Mouse (Mus musculus): ENCODE results near the gene Adk. TPM values are rescaled to one million over a fixed set of nuclear protein-coding genes. Genes with fewer than 3 reads are reported as not detected.
"Not testable (repeated sequence)": the region's sequence is repeated elsewhere in the genome, so short reads cannot be mapped to it uniquely, and the experiment has no call there.

Gene Adk
- polyA plus RNA-seq, 1 experiment from 2014 or later: 50.0 TPM

- no peak for ATAC-seq
- H3K9me3 ChIP-seq: no peaks in the 10 kb centered on the region
- H3K36me3 ChIP-seq: no peaks in the 10 kb centered on the region
- H3K4me2 ChIP-seq (replicated peaks): no peak overlapping the region
- no peaks in the 10 kb centered on the region for H3K27me3 ChIP-seq
- no peak overlapping the region for H3K9ac ChIP-seq (replicated peaks)
- no peaks in the 10 kb centered on the region for H3K4me1 ChIP-seq (replicated peaks)
- no peak overlapping the region for H3K4me3 ChIP-seq (replicated peaks)
- no peak overlapping the region for H3K27ac ChIP-seq
- WGBS: 83% methylated on average over 5 of the region's 5 CpGs
These were observed 418.0 kb downstream of the Adk start for GRCm38 (mm10) chr14:21470386-21470785.

- Histone ChIP-seq H3K4me2 (replicated peaks) (no peak overlapping the region), H3K36me3 (no peaks in the 10 kb centered on the region), H3K27me3 (no peaks in the 10 kb centered on the region), H3K4me1 (replicated peaks) (no peaks in the 10 kb centered on the region), H3K4me3 (replicated peaks) (no peak overlapping the region), H3K9me3 (no peaks in the 10 kb centered on the region), H3K27ac (no peak overlapping the region), H3K9ac (replicated peaks) (no peak overlapping the region)
- ATAC-seq: no peak
- WGBS: 98% methylated on average over 2 of the region's 2 CpGs
These were observed 419.6 kb downstream of the Adk start for GRCm38 (mm10) chr14:21471975-21472374.

- H3K4me2 ChIP-seq (replicated peaks); ATAC-seq: not testable (repeated sequence)
These were observed 422.3 kb downstream of the Adk start for GRCm38 (mm10) chr14:21474593-21475132.

GRCm38 (mm10) chr14:21477181-21477580 lies 424.8 kb downstream of the Adk start:
- Histone ChIP-seq H3K4me3 (replicated peaks) (no peak overlapping the region), H3K4me1 (replicated peaks) (no peaks in the 10 kb centered on the region), H3K9ac (replicated peaks) (no peak overlapping the region), H3K36me3 (no peaks in the 10 kb centered on the region), H3K27ac (no peak overlapping the region), H3K4me2 (replicated peaks) (no peak overlapping the region), H3K9me3 (no peaks in the 10 kb centered on the region), H3K27me3 (no peaks in the 10 kb centered on the region)
- ATAC-seq: no peak
- WGBS: 91% methylated on average over 2 of the region's 2 CpGs

More at GRCm38 (mm10) chr14:21474593-21475132, 422.3 kb downstream of the Adk start:
- H3K36me3 ChIP-seq; H3K27ac ChIP-seq; H3K27me3 ChIP-seq; H3K4me1 ChIP-seq (replicated peaks); H3K9me3 ChIP-seq; H3K9ac ChIP-seq (replicated peaks); H3K4me3 ChIP-seq (replicated peaks): not testable (repeated sequence)
- 76% methylated on average over 4 of the region's 4 CpGs for WGBS

- WGBS: 92% methylated on average over 8 of the region's 8 CpGs
- no peak for ATAC-seq
- H3K27ac ChIP-seq: no peak overlapping the region
These were observed 427.2 kb downstream of the Adk start for GRCm38 (mm10) chr14:21479566-21479965.

GRCm38 (mm10) chr14:21480191-21480590 lies 427.8 kb downstream of the Adk start:
- no peaks in the 10 kb centered on the region for H3K4me1 ChIP-seq (replicated peaks)
- H3K4me2 ChIP-seq (replicated peaks): no peak overlapping the region
- H3K9me3 ChIP-seq: no peaks in the 10 kb centered on the region
- H3K27me3 ChIP-seq: no peaks in the 10 kb centered on the region
- H3K27ac ChIP-seq: no peak overlapping the region
- no peak for ATAC-seq
- WGBS: 92% methylated on average over 5 of the region's 5 CpGs
- no peaks in the 10 kb centered on the region for H3K36me3 ChIP-seq
- H3K4me3 ChIP-seq (replicated peaks): no peak overlapping the region
- H3K9ac ChIP-seq (replicated peaks): no peak overlapping the region

More at GRCm38 (mm10) chr14:21479566-21479965, 427.2 kb downstream of the Adk start:
- H3K9ac ChIP-seq (replicated peaks): no peak overlapping the region
- H3K4me1 ChIP-seq (replicated peaks): no peaks in the 10 kb centered on the region
- H3K27me3 ChIP-seq: no peaks in the 10 kb centered on the region
- H3K36me3 ChIP-seq: no peaks in the 10 kb centered on the region
- H3K4me3 ChIP-seq (replicated peaks): no peak overlapping the region
- no peak overlapping the region for H3K4me2 ChIP-seq (replicated peaks)
- H3K9me3 ChIP-seq: no peaks in the 10 kb centered on the region

GRCm38 (mm10) chr14:21481231-21481630 lies 428.9 kb downstream of the Adk start, which contains the start of gene Kat6b:
Kat6b (plus strand) TSS chr14:21481434.
- H3K27ac ChIP-seq: no peak within 1 kb of the TSS
- no peaks in the 10 kb centered on the region for H3K4me1 ChIP-seq (replicated peaks)
- no peak for ATAC-seq
- H3K27me3 ChIP-seq: no peaks in the 10 kb centered on the region
- WGBS: 93% methylated on average over 7 of the region's 7 CpGs
- H3K9ac ChIP-seq (replicated peaks): no peak within 1 kb of the TSS
- H3K9me3 ChIP-seq: no peaks in the 10 kb centered on the region
- no peaks in the 10 kb centered on the region for H3K36me3 ChIP-seq
- no peak within 1 kb of the TSS for H3K4me3 ChIP-seq (replicated peaks)
- no peak within 1 kb of the TSS for H3K4me2 ChIP-seq (replicated peaks)

- peaks cover 5% of the 10 kb centered on the region for H3K4me1 ChIP-seq (replicated peaks)
- ATAC-seq: no peak
- no peaks in the 10 kb centered on the region for H3K27me3 ChIP-seq
- no peaks in the 10 kb centered on the region for H3K9me3 ChIP-seq
- H3K4me3 ChIP-seq (replicated peaks): no peak overlapping the region
- no peak overlapping the region for H3K9ac ChIP-seq (replicated peaks)
- H3K27ac ChIP-seq: no peak overlapping the region
- H3K36me3 ChIP-seq: no peaks in the 10 kb centered on the region
- WGBS: 73% methylated on average over 2 of the region's 2 CpGs
- H3K4me2 ChIP-seq (replicated peaks): no peak overlapping the region
These were observed 431.8 kb downstream of the Adk start for GRCm38 (mm10) chr14:21484199-21484598.

GRCm38 (mm10) chr14:21484693-21485092 lies 432.3 kb downstream of the Adk start:
- no peak overlapping the region for H3K4me2 ChIP-seq (replicated peaks)
- no peak overlapping the region for H3K9ac ChIP-seq (replicated peaks)
- H3K27ac ChIP-seq: no peak overlapping the region
- no peaks in the 10 kb centered on the region for H3K36me3 ChIP-seq
- ATAC-seq: no peak
- H3K4me1 ChIP-seq (replicated peaks): peaks cover 8% of the 10 kb centered on the region
- H3K27me3 ChIP-seq: no peaks in the 10 kb centered on the region
- H3K9me3 ChIP-seq: no peaks in the 10 kb centered on the region
- WGBS: 94% methylated on average over 10 of the region's 10 CpGs
- H3K4me3 ChIP-seq (replicated peaks): no peak overlapping the region

- Histone ChIP-seq H3K9me3 (no peaks in the 10 kb centered on the region), H3K27ac (no peak overlapping the region), H3K27me3 (no peaks in the 10 kb centered on the region), H3K4me3 (replicated peaks) (no peak overlapping the region), H3K9ac (replicated peaks) (no peak overlapping the region), H3K4me1 (replicated peaks) (peaks cover 8% of the 10 kb centered on the region), H3K36me3 (no peaks in the 10 kb centered on the region), H3K4me2 (replicated peaks) (no peak overlapping the region)
- 98% methylated on average over 3 of the region's 3 CpGs for WGBS
- ATAC-seq: no peak
These were observed 433.7 kb downstream of the Adk start for GRCm38 (mm10) chr14:21485961-21486520.

GRCm38 (mm10) chr14:21487135-21487534 lies 434.8 kb downstream of the Adk start:
- not testable (repeated sequence) for H3K4me1 ChIP-seq (replicated peaks); H3K9ac ChIP-seq (replicated peaks); H3K4me2 ChIP-seq (replicated peaks); H3K36me3 ChIP-seq; H3K27ac ChIP-seq; H3K4me3 ChIP-seq (replicated peaks); ATAC-seq; H3K27me3 ChIP-seq; H3K9me3 ChIP-seq
- 94% methylated on average over 2 of the region's 2 CpGs for WGBS

- not testable (repeated sequence) for H3K4me2 ChIP-seq (replicated peaks); H3K9me3 ChIP-seq; H3K36me3 ChIP-seq; H3K4me1 ChIP-seq (replicated peaks); H3K4me3 ChIP-seq (replicated peaks); H3K9ac ChIP-seq (replicated peaks); ATAC-seq; H3K27me3 ChIP-seq
- peak overlapping the region; percentile 44 for H3K27ac ChIP-seq
- WGBS: 55% methylated on average over 8 of the region's 9 CpGs
These were observed 436.2 kb downstream of the Adk start for GRCm38 (mm10) chr14:21488426-21489115.
